Mouse (Mus musculus) erythroblast, embryonic 14.5 days (primary cell): Measurements from ENCODE around the gene Por.

Experiments used
- GATA1 ChIP-seq: IDR thresholded peaks from 2 replicates; pipeline ENCODE4 v1.6.1; 2012; ENCODE audit warnings: low read length, inconsistent platforms, mixed read lengths
- TAL1 ChIP-seq: IDR thresholded peaks from 3 replicates; pipeline ENCODE4 v1.6.1; 2012; ENCODE audit warnings: low read length, inconsistent platforms, mixed read lengths

DNA sequence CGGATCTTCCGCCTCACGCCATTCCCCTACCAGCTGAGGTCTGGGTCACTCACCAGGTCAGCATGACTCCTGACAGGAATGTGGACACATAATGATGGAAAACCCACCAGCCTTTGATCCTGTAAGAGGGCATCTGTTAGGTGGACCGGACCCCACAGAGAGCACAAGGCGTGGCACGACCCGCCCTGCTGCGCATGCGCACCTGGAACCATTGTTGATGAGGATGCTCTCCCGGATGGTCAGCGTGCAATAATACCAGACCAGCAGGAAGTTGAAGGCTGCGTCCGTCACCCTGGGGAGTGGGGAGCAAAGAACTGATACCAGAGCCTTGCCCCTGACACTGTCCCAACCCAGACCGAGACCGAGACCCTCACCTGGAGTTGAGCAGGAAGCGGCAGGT, 66.7 kb downstream of the Por start:
- TF ChIP-seq GATA1, result no peak
- TF ChIP-seq TAL1, result no peak
